Mouse (Mus musculus) liver, embryonic 12.5 days (tissue): Measurements from ENCODE around the gene Btbd35f9. TPM values are rescaled to one million over a fixed set of nuclear protein-coding genes. Genes with fewer than 3 reads are reported as not detected.
"Not testable (repeated sequence)": the region's sequence is repeated elsewhere in the genome, so short reads cannot be mapped to it uniquely, and the experiment has no call there.

Experiments
- ATAC-seq: fragments of 200-750 bp; cut with Nextera tagmentation; 2 replicates; pipeline ENCODE4 v1.8.0; 2017; ENCODE audit warnings: moderate number of reproducible peaks, mild to moderate bottlenecking, moderate library complexity
- H3K27ac ChIP-seq: fragments of 300-500 bp; sonication (generic); 2 replicates; pipeline ENCODE4 v1.5.1; 2016; ENCODE audit warnings: mild to moderate bottlenecking
- H3K27me3 ChIP-seq: fragments of 300-500 bp; sonication (generic); replicated peaks from 2 replicates; pipeline ENCODE4 v1.6.1; 2016; ENCODE audit warnings: mild to moderate bottlenecking, moderate library complexity
- H3K36me3 ChIP-seq: fragments of 300-500 bp; sonication (generic); 2 replicates; pipeline ENCODE4 v1.6.1; 2016; ENCODE audit warnings: mild to moderate bottlenecking, moderate library complexity
- H3K4me1 ChIP-seq: fragments of 300-500 bp; sonication (generic); 2 replicates; pipeline ENCODE4 v1.6.1; 2016
- H3K4me2 ChIP-seq: fragments of 300-500 bp; sonication (generic); 2 replicates; pipeline ENCODE4 v1.6.1; 2016; ENCODE audit warnings: mild to moderate bottlenecking, moderate library complexity
- H3K4me3 ChIP-seq: fragments of 300-500 bp; sonication (generic); 2 replicates; pipeline ENCODE4 v1.5.1; 2016; ENCODE audit warnings: mild to moderate bottlenecking, moderate library complexity
- H3K9ac ChIP-seq: fragments of 300-500 bp; sonication (generic); 2 replicates; pipeline ENCODE4 v1.6.1; 2016; ENCODE audit warnings: mild to moderate bottlenecking, moderate library complexity
- H3K9me3 ChIP-seq: fragments of 300-500 bp; sonication (generic); replicated peaks from 2 replicates; pipeline ENCODE4 v1.6.1; 2016; ENCODE audit warnings: mild to moderate bottlenecking, moderate library complexity
- WGBS: fragments of 180-500 bp; shearing (Covaris S2); methylation state at CpG from one replicate; pipeline ENCODE4 v1.1.7; 2016; ENCODE audit not compliant: insufficient replicate concordance; 5-methylcytosine and 5-hydroxymethylcytosine counted together
- polyA plus RNA-seq: library from polyadenylated mRNA; unstranded; fragments of >200 nt; fragmentation: Nextera tagmentation; extraction: Ambion mirVana; gene quantifications from 2 replicates; pipeline ENCODE4 v1.2.1, GENCODE M21; 2016

Gene Btbd35f9
- polyA plus RNA-seq = not detected in 2 replicates

- H3K9me3 ChIP-seq, H3K4me2 ChIP-seq, H3K4me3 ChIP-seq, H3K36me3 ChIP-seq, H3K27me3 ChIP-seq, H3K4me1 ChIP-seq, ATAC-seq, H3K9ac ChIP-seq, H3K27ac ChIP-seq: not testable (repeated sequence)
- no CpG with 5 or more reads among the region's 5 CpGs for WGBS
These were observed at the start of gene Btbd35f9 for GRCm38 (mm10) chrX:34161399-34161798. Gene Btbd35f9 (minus strand): TSS chrX:34161499.

Other genes starting within 250 kb of the Btbd35f9 start
- gene Btbd35f6, start 205.0 kb downstream of the Btbd35f9 start, polyA plus RNA-seq = not detected in 2 replicates
- not detected in 2 replicates for gene Gm21870, start 174.7 kb downstream of the Btbd35f9 start, polyA plus RNA-seq
- not detected in 2 replicates for gene Spin2g, start 77.2 kb upstream of the Btbd35f9 start, polyA plus RNA-seq